Mouse (Mus musculus) 3134 (cell line): ENCODE data around the gene Foxd1.

ENCODE experiments used
- DNase-seq: peaks from one replicate; pipeline ENCODE4 v3.0.0-alpha.2; 2011; ENCODE audit warnings: low spot score; ENCODE audit not compliant: insufficient read length; ENCODE audit errors: extremely low read depth

Gene Foxd1

DNA sequence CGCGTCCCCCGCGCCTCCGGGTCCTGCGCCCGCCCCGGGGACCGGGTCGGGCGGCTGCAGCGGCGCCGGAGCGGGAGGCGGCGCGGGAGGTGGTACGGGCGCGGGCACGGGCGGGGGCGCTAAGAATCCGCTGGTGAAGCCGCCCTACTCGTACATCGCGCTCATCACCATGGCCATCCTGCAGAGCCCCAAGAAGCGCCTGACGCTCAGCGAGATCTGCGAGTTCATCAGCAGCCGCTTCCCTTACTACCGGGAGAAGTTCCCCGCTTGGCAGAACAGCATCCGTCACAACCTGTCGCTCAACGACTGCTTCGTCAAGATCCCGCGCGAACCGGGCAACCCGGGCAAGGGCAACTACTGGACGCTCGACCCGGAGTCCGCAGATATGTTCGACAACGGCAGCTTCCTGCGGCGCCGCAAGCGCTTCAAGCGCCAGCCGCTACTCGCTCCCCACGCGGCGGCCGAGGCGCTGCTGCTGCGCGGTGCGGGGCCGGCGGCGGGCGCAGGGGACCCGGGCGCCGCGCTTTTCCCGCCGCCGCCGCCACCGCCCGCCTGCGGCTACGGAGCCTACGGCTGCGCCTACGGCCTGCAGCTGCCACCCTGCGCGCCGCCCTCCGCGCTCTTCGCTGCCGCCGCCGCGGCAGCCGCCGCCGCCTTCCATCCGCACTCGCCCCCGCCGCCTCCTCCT is 973 bp downstream of the Foxd1 start:
- peak; percentile 80 for DNase-seq

GRCm38 (mm10) chr13:98355559-98356111 is 1.6 kb downstream of the Foxd1 start:
- DNase-seq: peak; percentile 59

DNA sequence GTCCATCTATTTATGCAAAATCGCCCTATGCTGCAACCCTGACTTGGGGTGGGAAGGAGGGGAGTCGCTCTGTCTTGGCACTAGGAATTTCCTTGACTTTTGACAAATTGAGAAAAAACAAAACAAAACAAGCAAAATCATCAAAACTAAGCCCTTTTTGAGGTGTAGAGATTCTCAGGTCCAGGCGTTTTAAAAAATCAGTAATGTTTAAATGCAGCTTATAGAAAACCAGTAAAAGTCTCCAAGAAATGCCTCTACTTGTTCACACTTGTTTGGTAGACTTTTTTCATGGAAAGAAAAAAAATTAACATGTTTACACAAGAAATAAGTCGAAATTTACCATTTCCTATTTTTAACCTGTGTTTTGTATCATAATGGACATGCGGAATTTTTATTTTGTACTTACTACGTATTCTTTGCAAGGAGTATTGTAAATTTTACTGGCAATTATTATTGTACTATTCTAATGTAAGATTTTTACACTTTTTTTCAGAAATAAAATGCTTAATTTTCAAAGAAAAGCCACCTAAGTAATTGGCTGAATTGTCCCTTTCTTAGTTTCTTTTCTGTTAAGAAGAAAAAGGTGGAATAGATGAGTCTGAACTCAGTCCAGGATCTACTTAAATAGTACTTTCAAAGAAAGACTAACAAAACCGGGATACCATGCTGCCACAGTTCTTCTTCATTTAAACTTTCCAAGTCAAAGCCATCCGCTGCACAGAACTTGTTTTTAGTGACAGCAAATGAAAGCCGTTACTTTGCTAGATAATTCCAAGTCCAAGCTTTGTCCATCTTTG is 2.3 kb downstream of the Foxd1 start:
- no peak for DNase-seq

DNA sequence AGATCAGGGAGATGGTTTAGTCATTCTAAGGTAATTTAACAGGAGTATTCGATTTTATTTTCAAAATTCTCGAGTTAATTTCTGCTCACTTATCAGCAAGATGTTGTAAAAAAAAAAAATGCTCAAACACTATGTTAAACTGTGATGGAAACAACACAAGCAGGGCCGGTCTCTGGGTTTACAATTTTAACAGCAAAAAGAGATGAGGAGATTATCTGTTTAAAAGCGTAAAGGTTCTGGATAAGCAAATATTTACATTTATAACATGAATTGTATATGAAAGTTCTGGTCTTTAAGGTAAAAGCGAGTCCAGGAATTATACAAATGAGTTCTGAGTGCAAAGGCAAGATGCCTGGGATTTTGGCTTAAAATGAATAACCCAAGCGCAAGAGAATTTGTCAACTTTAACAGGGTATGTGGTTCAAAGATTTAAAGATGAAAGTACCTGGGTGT is 3.0 kb downstream of the Foxd1 start:
- DNase-seq: no peak

DNA sequence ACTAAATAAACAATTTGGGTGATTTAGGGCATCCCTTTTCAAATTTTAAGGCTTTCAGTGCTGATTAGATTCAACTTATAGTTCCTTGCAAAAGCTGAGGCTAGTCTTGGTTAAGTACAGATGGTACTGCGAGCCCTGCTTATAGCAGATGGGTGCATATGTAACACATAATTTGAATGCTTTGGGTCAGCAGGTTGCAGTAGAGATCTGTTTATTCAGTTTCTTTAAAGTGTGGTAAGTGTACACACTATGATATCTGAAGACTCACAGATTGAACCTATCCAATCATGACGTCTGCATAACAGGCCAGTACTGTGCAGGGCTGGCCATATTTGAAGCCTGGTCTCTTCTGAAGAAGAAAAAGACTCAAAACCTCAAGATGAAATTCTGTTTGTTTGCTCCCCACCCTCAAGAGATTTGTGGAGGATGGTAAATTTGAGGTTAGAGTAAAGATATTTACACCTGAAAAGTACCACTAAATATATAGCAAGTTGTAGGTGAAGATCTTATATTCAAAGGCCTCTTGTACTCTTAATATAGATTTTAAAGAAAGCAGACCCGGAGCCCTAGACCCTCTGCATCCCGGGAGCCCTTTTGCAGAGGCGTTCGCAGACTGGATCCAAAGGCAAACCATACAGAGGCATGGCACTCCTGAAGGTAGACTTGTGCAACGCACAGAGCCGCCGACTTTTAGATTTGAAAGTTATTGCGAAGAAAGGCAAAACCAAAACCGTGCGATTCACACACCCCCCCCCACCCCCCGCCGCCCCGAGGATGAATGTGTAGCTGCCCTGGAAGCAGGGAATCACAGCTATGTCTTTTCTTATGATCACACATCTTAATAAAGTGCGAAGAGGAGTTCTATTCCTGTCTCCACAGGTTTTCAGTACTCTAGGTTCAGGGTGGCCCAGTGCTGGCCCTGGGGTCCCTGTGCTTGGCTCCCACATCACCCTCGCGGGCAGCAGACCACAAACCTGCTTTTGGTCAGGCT is 3.7 kb downstream of the Foxd1 start:
- no peak for DNase-seq

GRCm38 (mm10) chr13:98358424-98359181 is 4.6 kb downstream of the Foxd1 start:
- DNase-seq: peak; percentile 32

GRCm38 (mm10) chr13:98359337-98359736 is 5.3 kb downstream of the Foxd1 start:
- DNase-seq: no peak

GRCm38 (mm10) chr13:98360391-98360790 is 6.3 kb downstream of the Foxd1 start:
- no peak for DNase-seq

- DNase-seq: no peak
Observed at GRCm38 (mm10) chr13:98361161-98361560, 7.1 kb downstream of the Foxd1 start.

DNA sequence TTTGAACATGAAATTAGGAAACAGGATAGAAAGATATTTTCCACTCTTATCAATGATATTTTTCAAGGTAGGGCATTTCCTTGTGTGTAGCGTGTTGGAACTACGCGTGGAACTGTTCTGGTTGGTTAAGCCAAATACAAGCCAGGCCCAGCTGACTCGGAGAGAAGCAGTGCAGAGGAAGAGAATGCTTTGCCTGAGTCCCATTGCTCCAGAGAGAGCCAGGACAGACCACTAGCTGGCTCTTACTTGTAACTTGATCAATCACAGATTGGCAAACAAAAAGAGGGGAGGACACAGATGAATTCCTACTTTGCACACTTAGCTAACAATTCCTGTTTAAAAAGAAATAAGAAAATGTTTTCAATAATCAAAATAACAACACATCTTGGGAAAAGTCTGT is 9.0 kb downstream of the Foxd1 start:
- DNase-seq: no peak

GRCm38 (mm10) chr13:98365081-98365480 is 11.0 kb downstream of the Foxd1 start:
- no peak for DNase-seq

GRCm38 (mm10) chr13:98365766-98366421 is 11.9 kb downstream of the Foxd1 start:
- DNase-seq: no peak

- no peak for DNase-seq
Observed at GRCm38 (mm10) chr13:98366469-98367275, 12.6 kb downstream of the Foxd1 start.

DNA sequence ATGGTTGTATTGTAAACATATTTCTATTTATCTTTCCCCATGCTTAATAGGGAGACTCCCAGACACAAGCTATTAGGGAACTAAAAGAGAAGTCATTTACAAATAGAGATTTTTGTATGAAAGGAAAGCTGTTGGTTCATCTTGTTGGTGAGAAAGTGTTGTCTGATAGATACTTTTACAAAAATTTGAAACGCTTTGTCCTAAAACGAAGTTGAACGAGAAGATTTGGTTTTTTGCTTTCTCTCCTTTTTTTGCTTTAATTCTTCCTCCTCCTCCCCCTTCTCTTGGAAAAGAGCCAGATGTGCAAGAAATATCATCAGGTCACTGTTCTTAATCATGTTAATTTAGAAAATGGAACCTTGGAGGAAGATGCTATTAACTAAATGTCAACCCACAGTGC is 13.6 kb downstream of the Foxd1 start:
- DNase-seq: no peak

- DNase-seq: no peak
Observed at GRCm38 (mm10) chr13:98369046-98369445, 15.0 kb downstream of the Foxd1 start.

DNA sequence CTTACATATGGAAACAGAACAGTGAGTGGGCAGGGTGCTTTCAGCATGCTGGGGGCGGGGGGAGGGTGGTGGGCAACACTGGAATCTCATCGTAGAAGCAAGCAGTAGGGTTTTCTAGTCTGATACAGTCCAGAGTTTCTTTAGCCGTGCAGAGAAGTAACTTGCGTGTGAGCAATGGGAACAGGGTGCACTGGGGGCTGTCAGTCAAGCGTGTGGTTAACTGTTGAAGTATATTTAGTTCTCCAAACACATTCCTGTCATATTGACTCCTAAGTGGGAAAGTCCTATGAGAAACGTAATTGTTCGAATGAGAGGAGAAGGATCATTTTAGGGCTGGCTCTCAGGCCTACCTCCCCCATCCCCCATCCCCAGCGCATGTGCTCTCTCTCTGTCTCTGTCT is 20.5 kb downstream of the Foxd1 start:
- no peak for DNase-seq

GRCm38 (mm10) chr13:98374979-98375378 is 20.9 kb downstream of the Foxd1 start:
- DNase-seq: no peak

GRCm38 (mm10) chr13:98377746-98378145 is 23.7 kb downstream of the Foxd1 start:
- no peak for DNase-seq

- DNase-seq: no peak
Observed at GRCm38 (mm10) chr13:98382751-98383150, 28.7 kb downstream of the Foxd1 start.
